Mouse (Mus musculus) megakaryocyte, embryonic 14.5 days (primary cell): ENCODE measurements around the gene Ttc9b.

Source experiments
- FLI1 ChIP-seq: IDR thresholded peaks from 2 replicates; pipeline ENCODE4 v1.6.1; 2012; ENCODE audit warnings: low read length, inconsistent platforms, mixed read lengths
- GATA1 ChIP-seq: IDR thresholded peaks from 3 replicates; pipeline ENCODE4 v1.6.1; 2012; ENCODE audit warnings: mixed read lengths, low read length, inconsistent platforms, borderline replicate concordance

- no peak for TF ChIP-seq GATA1
- no peak for TF ChIP-seq FLI1
Measured at GRCm38 (mm10) chr7:27634691-27635090, 19.0 kb upstream of the Ttc9b start.
